ENCODE assay signal across 9 mouse cellular contexts in the genomic region with DNA sequence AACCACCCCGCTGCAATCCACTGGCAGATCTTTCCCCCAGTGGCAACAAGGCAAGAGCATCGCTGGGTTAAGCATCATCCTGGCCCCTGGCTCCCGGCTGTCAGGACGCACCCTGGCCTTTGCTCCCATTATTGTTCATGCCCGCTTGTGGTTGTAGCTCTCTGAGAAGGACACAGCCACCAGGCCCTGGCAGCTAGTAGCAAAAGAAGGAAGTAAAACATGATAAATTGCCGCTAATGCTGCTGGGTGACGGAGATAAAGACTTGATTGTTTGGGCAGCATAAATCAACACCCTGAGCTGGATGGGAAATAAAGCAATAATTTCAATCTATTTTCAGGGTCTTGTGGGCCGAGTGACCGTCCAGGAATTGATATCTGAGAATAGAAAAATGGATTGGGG.
A peak's percentile ranks its signal among the peaks of the same experiment; 100 is the strongest.
DNase-seq lines count a peak whose midpoint lies in the region; ATAC-seq and TF ChIP-seq lines count a peak whose summit lies in the region.
"Had no signal": no experiment of that assay in that cellular context is flagged by ENCODE, and none has a peak within 500 bp of the region (broad histone marks: within the 10 kb centered on the region; RNA-seq: fewer than 3 reads in every experiment).

No protein-coding gene starts in this region.

- no peak overlapping the region for H3K4me3 ChIP-seq in heart, embryonic 12.5 days
- no peak overlapping the region for H3K4me3 ChIP-seq in midbrain, embryonic 14.5 days (replicated peaks; ENCODE audit: low read depth, low read length)
- no peak overlapping the region for H3K4me3 ChIP-seq in midbrain, postnatal 0 days (ENCODE audit: low read depth, low read length)
- H3K4me3 ChIP-seq in kidney, postnatal 0 days (replicated peaks; ENCODE audit: low read depth, low read length) = no peak overlapping the region
- no peak overlapping the region for H3K4me3 ChIP-seq in stomach, embryonic 16.5 days (replicated peaks; ENCODE audit: low read length)

- intact Hi-C loops in heart, postnatal 10 days (cut with DNase I) = no loop called here

- WGBS in heart, embryonic 12.5 days = 51% methylated on average over 9 of the region's 9 CpGs
- WGBS in midbrain, embryonic 14.5 days = 58% methylated on average over 9 of the region's 9 CpGs
- WGBS in midbrain, postnatal 0 days = 69% methylated on average over 9 of the region's 9 CpGs
- 17% methylated on average over 9 of the region's 9 CpGs for WGBS in kidney, postnatal 0 days
- WGBS in stomach, embryonic 16.5 days = 33% methylated on average over 9 of the region's 9 CpGs

- ATAC-seq in heart, embryonic 12.5 days (ENCODE audit: insufficient number of reproducible peaks, low FRiP score) = no peak
- no peak for ATAC-seq in midbrain, embryonic 14.5 days (ENCODE audit: low FRiP score, low TSS enrichment)
- ATAC-seq in midbrain, postnatal 0 days (ENCODE audit: low FRiP score) = no peak
- ATAC-seq in kidney, postnatal 0 days (replicated peaks; ENCODE audit: low FRiP score, low read depth) = no peak
- no peak for ATAC-seq in stomach, embryonic 16.5 days (ENCODE audit: insufficient read depth, low FRiP score)

- H3K36me3 ChIP-seq in heart, embryonic 12.5 days = no peaks in the 10 kb centered on the region
- H3K36me3 ChIP-seq in midbrain, embryonic 14.5 days (ENCODE audit: control insufficient read depth, insufficient read depth, low read length) = no peaks in the 10 kb centered on the region
- no peaks in the 10 kb centered on the region for H3K36me3 ChIP-seq in midbrain, postnatal 0 days (ENCODE audit: insufficient read depth, low read length)
- no peaks in the 10 kb centered on the region for H3K36me3 ChIP-seq in kidney, postnatal 0 days (ENCODE audit: insufficient read depth, low read length)
- no peaks in the 10 kb centered on the region for H3K36me3 ChIP-seq in stomach, embryonic 16.5 days (ENCODE audit: control insufficient read depth, insufficient read depth, low read length)

- H3K27ac ChIP-seq in heart, embryonic 12.5 days (ENCODE audit: poor library complexity, severe bottlenecking) = no peak overlapping the region
- H3K27ac ChIP-seq in midbrain, embryonic 14.5 days (replicated peaks; ENCODE audit: low read depth, low read length) = 0 out of 2 replicates have a peak overlapping the region, but pooled peaks have one; percentile 32
- H3K27ac ChIP-seq in midbrain, postnatal 0 days (ENCODE audit: low read depth, low read length) = no peak overlapping the region
- no peak overlapping the region for H3K27ac ChIP-seq in kidney, postnatal 0 days
- H3K27ac ChIP-seq in stomach, embryonic 16.5 days (ENCODE audit: low read length) = peak overlapping the region; percentile 5

- no peak for TF ChIP-seq CTCF in midbrain, postnatal 0 days (IDR thresholded peaks at IDR 0.05)
- TF ChIP-seq CTCF in kidney, postnatal 0 days (IDR thresholded peaks at IDR 0.05; ENCODE audit: low read depth) = no peak

- H3K4me2 ChIP-seq in heart, embryonic 12.5 days = no peak overlapping the region
- no peak overlapping the region for H3K4me2 ChIP-seq in midbrain, embryonic 14.5 days (ENCODE audit: low read length)
- H3K4me2 ChIP-seq in midbrain, postnatal 0 days (ENCODE audit: low read depth, low read length, poor library complexity, severe bottlenecking) = no peak overlapping the region
- no peak overlapping the region for H3K4me2 ChIP-seq in kidney, postnatal 0 days (ENCODE audit: low read length)
- H3K4me2 ChIP-seq in stomach, embryonic 16.5 days (ENCODE audit: low read depth, low read length) = no peak overlapping the region

- H3K27me3 ChIP-seq in heart, embryonic 12.5 days (replicated peaks) = no peaks in the 10 kb centered on the region
- H3K27me3 ChIP-seq in midbrain, embryonic 14.5 days (ENCODE audit: control insufficient read depth, insufficient read depth, low read length) = no peaks in the 10 kb centered on the region
- no peaks in the 10 kb centered on the region for H3K27me3 ChIP-seq in midbrain, postnatal 0 days (ENCODE audit: insufficient read depth, low read length)
- H3K27me3 ChIP-seq in kidney, postnatal 0 days (ENCODE audit: insufficient read depth, low read length) = no peaks in the 10 kb centered on the region
- no peaks in the 10 kb centered on the region for H3K27me3 ChIP-seq in stomach, embryonic 16.5 days (ENCODE audit: control insufficient read depth, insufficient read depth, low read length)

- peak; percentile 14 for DNase-seq in heart, postnatal 10 days
- DNase-seq in midbrain, embryonic 14.5 days = no peak
- DNase-seq in midbrain, postnatal 0 days (ENCODE audit: low spot score) = no peak
- peak; percentile 34 for DNase-seq in kidney, postnatal 0 days (ENCODE audit: low spot score)
- DNase-seq in spleen, postnatal 4 days (ENCODE audit: low spot score in 2 of 2) = no peak
- DNase-seq in layer of hippocampus, postnatal 25 days (ENCODE audit: extremely low spot score in 1 of 2, low spot score in 1 of 2) = no peak
- DNase-seq: right cerebral cortex, adult 18-20 months had no signal

- no peak overlapping the region for H3K9ac ChIP-seq in heart, embryonic 12.5 days
- no peak overlapping the region for H3K9ac ChIP-seq in midbrain, embryonic 14.5 days (replicated peaks; ENCODE audit: low read length)
- no peak overlapping the region for H3K9ac ChIP-seq in midbrain, postnatal 0 days (replicated peaks; ENCODE audit: low read length, poor library complexity, severe bottlenecking)
- H3K9ac ChIP-seq in kidney, postnatal 0 days (ENCODE audit: low read depth, low read length) = no peak overlapping the region
- no peak overlapping the region for H3K9ac ChIP-seq in stomach, embryonic 16.5 days (ENCODE audit: low read length)

- peaks cover 39% of the 10 kb centered on the region for H3K4me1 ChIP-seq in heart, embryonic 12.5 days (replicated peaks)
- H3K4me1 ChIP-seq in midbrain, embryonic 14.5 days (ENCODE audit: control insufficient read depth, insufficient read depth, low read length) = peaks cover 41% of the 10 kb centered on the region
- peaks cover 5% of the 10 kb centered on the region; the same call in 1 of the 2 replicates for H3K4me1 ChIP-seq in midbrain, postnatal 0 days (ENCODE audit: insufficient read depth, low read length)
- peaks cover 20% of the 10 kb centered on the region; the same call in 1 of the 2 replicates for H3K4me1 ChIP-seq in kidney, postnatal 0 days (replicated peaks; ENCODE audit: insufficient read depth, low read length)
- H3K4me1 ChIP-seq in stomach, embryonic 16.5 days (ENCODE audit: control insufficient read depth, insufficient read depth, low read length) = peaks cover 14% of the 10 kb centered on the region; the same call in 1 of the 2 replicates

- no peaks in the 10 kb centered on the region for H3K9me3 ChIP-seq in heart, embryonic 12.5 days (replicated peaks)
- no peaks in the 10 kb centered on the region for H3K9me3 ChIP-seq in midbrain, embryonic 14.5 days (ENCODE audit: control insufficient read depth, low read length)
- no peaks in the 10 kb centered on the region for H3K9me3 ChIP-seq in midbrain, postnatal 0 days (ENCODE audit: low read length)
- H3K9me3 ChIP-seq in kidney, postnatal 0 days (replicated peaks; ENCODE audit: low read length) = no peaks in the 10 kb centered on the region
- H3K9me3 ChIP-seq in stomach, embryonic 16.5 days (replicated peaks; ENCODE audit: control insufficient read depth, low read length) = no peaks in the 10 kb centered on the region

Comparison
In these comparisons a context has a peak if more than half of its experiments do, and no peak if none do; other contexts are left out.
1. H3K27ac ChIP-seq: peak in midbrain, embryonic 14.5 days (single experiment) and stomach, embryonic 16.5 days (single experiment); none in heart, embryonic 12.5 days (single experiment), midbrain, postnatal 0 days (single experiment) and kidney, postnatal 0 days (single experiment).
2. DNase-seq: peak in heart, postnatal 10 days (2 of 2) and kidney, postnatal 0 days (single experiment); none in midbrain, embryonic 14.5 days (single experiment), midbrain, postnatal 0 days (single experiment), spleen, postnatal 4 days (0 of 2) and layer of hippocampus, postnatal 25 days (0 of 2).